Mouse (Mus musculus): Measurements from ENCODE around the gene Snrnp27. TPM values are rescaled to one million over a fixed set of nuclear protein-coding genes. Genes with fewer than 3 reads are reported as not detected.

Snrnp27 gene
- 174 and 190 TPM in 2 replicates for polyA plus RNA-seq (2012)

DNA sequence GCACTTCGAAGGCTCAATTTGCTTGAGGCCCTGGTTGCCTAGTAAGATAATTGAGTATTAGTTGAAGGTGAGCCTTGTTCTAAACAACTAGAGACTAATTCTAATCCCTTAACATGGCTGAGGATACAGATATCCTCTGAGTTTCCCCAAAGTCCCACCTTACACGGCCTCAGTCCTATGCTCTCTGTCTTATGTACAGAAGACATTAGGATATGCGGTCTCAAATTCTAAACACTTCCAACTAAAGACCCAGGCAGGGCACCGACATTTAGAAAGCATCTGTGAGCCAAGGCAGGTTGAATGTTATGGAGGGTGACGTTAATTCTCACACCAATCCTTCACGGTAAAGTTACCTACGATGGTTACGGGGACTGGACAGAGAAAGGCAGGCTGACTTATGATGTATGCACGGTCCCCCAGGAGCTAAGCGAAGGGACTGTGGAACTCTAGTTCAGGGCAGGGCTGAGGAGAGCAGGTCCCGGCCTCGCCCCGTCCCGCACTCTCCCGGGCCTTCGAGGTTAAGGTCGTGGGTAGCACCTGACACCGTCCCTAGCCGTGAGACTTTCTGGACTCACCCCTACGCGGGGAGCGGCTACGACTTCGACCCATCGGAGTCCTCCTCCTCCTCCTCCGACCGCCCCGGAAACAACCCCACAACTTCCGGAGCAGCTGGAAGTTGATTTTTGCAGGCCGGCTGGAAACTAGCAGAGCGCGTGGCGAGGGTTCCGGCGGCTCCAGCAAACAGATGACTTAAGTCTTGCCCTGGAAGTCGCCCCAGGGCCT lies at the start of gene Snrnp27:
Gene Snrnp27 (minus strand): TSS at position 651 of the 783 bp plus-strand sequence.

GRCm38 (mm10) chr6:86733183-86733876 lies 49.0 kb upstream of the Snrnp27 start, which contains the start of gene Gmcl1:
Gmcl1 (minus strand) TSS chr6:86733383.

DNA sequence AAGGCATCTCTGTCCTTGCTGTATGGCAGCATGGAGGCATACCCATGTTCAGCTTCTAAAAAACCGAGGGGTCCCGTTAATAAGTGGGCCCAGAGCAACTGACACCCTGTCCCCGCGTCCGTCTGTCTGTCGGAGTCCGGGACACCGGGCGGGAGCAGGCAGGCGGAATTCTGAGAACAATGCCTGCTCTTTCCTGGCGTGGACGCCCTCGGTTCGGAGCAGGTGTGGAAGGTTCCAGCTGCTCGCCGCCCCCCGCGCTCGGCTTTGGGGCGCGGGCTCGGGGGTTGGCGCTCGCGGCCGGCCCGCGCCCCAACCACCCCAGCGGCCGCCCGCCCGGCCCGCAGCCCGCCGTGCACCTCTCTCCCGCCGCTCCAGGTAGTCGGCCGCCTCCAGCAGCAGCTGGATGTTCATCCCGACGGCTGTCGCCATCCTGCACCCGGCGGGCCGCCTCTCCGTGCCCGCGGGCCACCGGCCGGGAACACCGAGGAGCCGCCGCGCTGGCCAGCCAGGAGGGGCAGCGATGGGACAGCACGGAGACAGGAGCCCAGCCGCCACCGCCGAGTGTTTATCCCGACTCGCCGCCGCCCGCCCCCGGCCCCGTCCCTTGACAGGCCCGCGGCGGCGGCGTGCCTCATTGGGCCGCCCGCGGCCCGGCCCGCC lies 15.6 kb downstream of the Snrnp27 start, which contains the start of gene Mxd1:
Gene Mxd1 (minus strand): TSS at position 582 of the 660 bp plus-strand sequence.

GRCm38 (mm10) chr6:86627946-86628345 lies 56.4 kb downstream of the Snrnp27 start, which contains the start of gene Asprv1:
Asprv1 (plus strand) TSS chr6:86628164.

Other genes with a start within 250 kb of the Snrnp27 start
- gene C87436, start 246.1 kb downstream of the Snrnp27 start, polyA plus RNA-seq (2012): 6.5 and 7.9 TPM in 2 replicates
- gene Pcbp1, start 158.2 kb downstream of the Snrnp27 start, polyA plus RNA-seq (2012): 1,230 and 1,348 TPM in 2 replicates
- 0.13 and 1.1 TPM in 2 replicates for gene Asprv1, start 56.4 kb downstream of the Snrnp27 start, polyA plus RNA-seq (2012)
- 18.2 and 24.0 TPM in 2 replicates for gene Mxd1, start 15.4 kb downstream of the Snrnp27 start, polyA plus RNA-seq (2012)
- gene Gmcl1, start 48.9 kb upstream of the Snrnp27 start, polyA plus RNA-seq (2012): 25.4 and 25.9 TPM in 2 replicates
- gene Anxa4, start 109.1 kb upstream of the Snrnp27 start, polyA plus RNA-seq (2012): 6.8 and 12.2 TPM in 2 replicates
- 11.8 and 14.0 TPM in 2 replicates for gene Aak1, start 165.0 kb upstream of the Snrnp27 start, polyA plus RNA-seq (2012)

Data from megakaryocyte-erythroid progenitor cell, adult 5 weeks (primary cell).